Mouse (Mus musculus): ENCODE data around the gene Gm10234. TPM values are rescaled to one million over a fixed set of nuclear protein-coding genes. Genes with fewer than 3 reads are reported as not detected.

Gm10234 gene
- polyA plus RNA-seq, 1 experiment from 2014 or later = not detected

Other genes starting within 250 kb of the Gm10234 start
- 4.5 and 5.1 TPM in 2 replicates for gene Kbtbd8, start 204.9 kb upstream of the Gm10234 start, polyA plus RNA-seq (2015; fragmentation: Nextera tagmentation; extraction: Ambion mirVana)